Mouse (Mus musculus): Measurements from ENCODE around the gene Cntn2.
"Not testable (repeated sequence)": the region's sequence is repeated elsewhere in the genome, so short reads cannot be mapped to it uniquely, and the experiment has no call there.

Gene Cntn2

DNA sequence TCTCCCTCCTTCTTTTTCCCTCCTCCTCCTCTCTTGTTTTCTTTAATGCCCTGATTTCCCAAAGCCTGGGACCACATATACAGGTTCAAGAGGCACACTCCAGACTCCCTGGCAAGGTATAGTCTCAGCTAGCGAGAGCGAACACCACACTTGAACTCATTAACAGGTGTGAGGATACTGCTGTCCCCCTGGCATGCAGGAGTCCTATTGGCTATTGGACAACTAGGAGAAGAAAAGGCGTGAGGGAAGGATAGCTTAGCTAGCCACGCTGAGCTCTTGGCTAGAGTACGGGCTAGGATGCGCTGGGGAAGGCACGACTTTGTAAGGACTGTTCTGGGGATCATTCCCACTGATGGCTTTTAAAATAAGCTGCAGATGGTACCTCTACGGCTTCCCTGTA, 30.9 kb downstream of the Cntn2 start:
- in situ Hi-C loops (cut with MboI, MseI): no loop called here

DNA sequence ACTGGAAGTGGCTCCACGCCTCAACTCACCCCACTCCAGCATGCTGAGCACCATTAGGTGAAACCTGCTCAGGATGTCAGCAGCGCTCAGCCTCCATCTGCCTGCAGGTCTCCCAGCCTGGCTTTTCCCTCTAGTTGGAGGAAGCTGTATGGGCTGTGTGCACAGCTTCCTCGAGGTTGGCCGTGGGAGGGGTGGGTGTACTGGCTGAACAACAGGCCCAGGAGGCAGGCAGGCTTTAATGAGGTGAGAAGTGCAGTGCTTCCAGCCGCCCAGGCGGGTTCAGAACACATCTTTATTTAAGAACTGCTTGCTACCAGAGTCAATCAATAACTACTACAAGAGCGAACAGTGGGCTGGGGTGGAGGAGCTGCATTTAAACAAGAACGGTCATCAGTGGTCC, 31.5 kb downstream of the Cntn2 start:
- in situ Hi-C loops (cut with MboI, MseI): no loop called here

DNA sequence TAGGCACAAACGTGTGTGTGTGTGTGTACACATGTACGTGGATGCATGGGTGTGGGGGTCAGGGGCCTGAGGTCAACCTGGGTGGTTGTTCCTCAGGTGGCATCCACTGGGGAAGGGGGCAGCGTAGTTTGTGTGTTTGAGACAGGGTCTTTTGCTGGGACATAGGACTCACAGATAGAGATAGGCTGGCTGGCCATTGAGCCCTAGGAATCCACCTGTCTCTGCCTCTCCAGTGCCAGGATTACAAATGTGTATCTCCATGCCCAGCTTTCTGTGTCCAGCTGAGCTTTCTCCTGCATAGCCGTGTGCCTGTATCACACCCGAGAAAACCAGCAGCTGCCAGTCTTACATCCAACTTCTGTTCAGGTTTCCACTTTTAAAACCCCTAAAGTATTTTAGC, 33.3 kb downstream of the Cntn2 start:
- in situ Hi-C loops (cut with MboI, MseI): no loop called here

DNA sequence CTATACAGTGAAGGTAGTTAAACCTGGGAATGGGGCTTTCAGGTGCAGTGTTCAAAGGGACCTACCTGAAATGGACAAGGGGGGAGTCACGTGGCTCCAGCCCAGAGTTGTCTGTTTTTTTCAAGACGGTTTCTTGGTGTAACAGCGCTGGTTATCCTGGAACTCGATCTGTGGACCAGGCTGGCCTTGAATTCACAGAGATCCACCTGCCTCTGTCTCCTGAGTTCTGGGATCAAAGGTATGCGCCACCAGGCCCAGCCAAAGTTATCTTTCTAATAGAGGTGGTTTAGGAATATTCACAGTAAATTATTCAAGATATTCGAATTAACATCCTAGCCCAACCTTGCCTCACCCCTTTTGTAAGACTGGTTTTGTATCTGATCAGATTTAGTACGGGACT, 36.4 kb downstream of the Cntn2 start:
- in situ Hi-C loops (cut with MboI, MseI): no loop called here

DNA sequence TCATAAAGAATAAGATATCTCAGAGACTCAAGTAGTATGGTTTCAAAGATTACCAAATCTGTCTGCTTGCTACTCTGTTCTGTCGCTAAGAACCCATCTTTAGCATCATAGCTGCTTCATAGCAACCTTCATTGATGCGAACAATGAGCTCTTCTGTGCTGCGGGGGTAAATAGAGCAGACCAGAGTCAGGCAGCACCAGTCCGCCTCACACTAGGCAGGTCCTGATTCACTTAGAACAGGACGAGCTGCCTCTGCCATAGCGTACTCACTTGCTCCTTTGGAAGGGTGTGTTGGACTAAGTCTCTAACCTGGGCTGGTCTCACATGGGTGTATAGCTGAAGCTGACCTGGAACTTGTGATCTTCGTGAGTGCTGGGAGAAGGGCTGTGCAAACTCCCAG, 37.0 kb downstream of the Cntn2 start, which contains the start of gene Tmem81:
TSS of gene Tmem81 (plus strand) at position 173 of the 400 bp plus-strand sequence.
- in situ Hi-C loops (cut with MboI, MseI): no loop called here

DNA sequence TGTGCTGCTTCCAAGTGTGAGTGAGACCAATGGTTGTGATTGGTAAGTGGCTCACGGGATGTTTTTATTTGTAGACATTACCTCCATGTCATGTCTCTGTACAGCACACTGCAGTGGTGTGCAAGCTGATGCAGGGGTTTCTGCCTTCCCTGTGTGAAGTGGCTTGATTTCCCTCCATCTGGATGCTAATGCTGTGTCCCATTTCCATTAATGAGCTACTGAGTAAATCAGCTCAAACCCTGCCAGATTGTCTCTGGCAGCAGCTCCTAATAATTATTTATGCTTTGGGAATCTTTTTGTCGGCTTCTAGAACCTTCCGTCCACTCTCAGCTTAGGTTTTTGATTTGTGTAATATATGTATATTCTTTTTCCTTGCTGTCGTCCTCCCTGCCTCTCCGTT, 37.9 kb downstream of the Cntn2 start:
- in situ Hi-C loops (cut with MboI, MseI): no loop called here

DNA sequence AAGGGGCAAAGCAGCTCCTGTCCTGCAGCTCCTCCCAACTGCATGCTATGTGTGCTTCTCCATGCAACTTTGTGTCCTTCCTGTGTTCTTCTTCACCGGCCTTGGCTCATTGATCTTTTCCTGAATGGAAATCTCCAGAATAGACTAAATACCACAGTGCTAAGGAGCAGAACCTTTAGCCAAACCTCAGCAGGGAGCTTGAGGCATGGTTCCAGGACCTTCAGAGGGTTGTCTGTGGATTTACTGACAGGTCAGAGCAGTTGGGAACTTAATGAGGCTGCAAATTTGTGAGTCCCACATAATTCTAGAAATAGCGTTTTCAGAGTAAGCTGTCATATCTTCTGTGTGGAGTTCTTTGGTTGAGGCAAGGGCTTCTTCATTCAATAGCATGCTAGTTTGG, 42.5 kb downstream of the Cntn2 start:
- in situ Hi-C loops (cut with MboI, MseI): no loop called here

DNA sequence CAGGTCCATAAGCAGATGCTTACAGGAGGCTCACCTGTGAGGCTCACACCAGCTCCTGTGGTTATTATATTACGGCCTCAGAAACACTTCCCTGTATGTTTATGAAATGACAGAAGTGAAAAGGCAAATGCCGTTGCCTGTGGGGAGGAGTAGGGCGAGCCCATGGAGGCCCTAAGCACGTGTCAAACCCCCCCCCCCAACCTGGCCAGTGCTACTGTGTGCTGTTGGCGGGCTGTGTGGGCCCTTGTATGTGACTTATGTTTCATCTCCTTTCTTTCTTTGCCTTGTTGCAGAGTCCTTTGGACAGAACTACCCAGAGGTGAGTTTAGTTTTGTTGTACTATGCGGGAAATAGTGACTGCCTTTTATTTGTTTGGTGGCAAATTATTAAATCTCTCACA, 59.3 kb downstream of the Cntn2 start:
- in situ Hi-C loops (cut with MboI, MseI): loop anchor here (25.0 kb wide), 1 partner anchor 529 kb away; no protein-coding TSS in a partner anchor

DNA sequence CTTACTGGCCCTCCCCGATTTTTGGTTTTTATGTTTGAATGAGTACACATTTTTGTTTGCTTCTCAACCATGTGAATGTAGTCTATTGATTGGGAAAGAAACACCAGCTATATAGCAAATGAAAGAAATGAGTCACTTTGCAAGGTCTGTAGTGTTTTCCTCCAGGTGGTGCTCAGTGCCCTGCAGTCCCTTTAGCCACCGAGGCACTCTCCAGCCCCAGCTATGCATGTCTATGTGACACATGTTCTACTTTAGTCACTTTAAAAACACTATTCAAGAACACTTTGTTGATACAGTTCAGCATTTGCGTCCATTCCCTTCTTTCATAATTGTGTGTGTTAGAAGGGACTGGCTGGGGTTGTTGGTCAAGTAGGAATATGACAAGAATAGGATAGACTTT, 59.8 kb downstream of the Cntn2 start:
- in situ Hi-C loops (cut with MboI, MseI): loop anchor here (25.0 kb wide), 1 partner anchor 529 kb away; no protein-coding TSS in a partner anchor

DNA sequence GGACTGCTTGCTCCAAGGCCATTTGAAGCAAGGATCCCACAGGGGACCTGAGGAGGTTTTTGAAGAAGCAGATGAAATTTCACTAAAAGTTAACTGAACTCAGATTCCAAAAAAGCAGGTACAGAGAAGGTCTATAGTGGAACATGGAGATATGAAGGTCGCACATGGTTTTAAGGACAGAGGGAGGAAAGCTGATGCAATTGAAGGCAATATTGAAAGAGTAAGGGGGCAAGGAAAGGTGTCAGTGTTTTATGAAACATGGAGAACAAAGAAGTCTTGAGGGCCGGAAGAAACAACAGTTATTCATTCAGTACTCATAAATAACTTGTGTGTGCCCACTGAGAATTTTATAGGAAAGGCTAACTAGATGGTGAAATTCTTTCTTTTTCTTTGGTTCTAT, 61.4 kb downstream of the Cntn2 start:
- in situ Hi-C loops (cut with MboI, MseI): loop anchor here (25.0 kb wide), 1 partner anchor 531 kb away; no protein-coding TSS in a partner anchor

DNA sequence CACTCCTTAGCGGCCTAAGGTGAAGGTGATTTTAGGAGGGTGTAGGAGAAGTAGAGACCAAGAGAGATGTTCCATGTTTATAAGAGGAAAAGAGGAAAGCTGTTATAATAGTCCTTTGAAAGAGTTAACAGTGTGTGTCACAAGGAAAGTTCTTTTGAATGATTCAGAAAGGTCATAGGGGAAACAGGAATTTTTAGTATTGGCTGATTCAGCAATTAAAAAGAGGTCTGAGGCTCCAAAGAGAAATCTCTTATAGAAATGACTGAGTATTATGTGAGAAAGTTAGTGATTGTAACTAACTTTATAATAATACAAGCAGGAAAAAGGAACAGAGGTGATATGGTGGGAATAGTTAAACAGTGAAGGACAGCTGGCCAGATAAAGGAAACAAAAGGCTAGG, 63.6 kb downstream of the Cntn2 start:
- in situ Hi-C loops (cut with MboI, MseI): loop anchor here (25.0 kb wide), 1 partner anchor 533 kb away; no protein-coding TSS in a partner anchor

DNA sequence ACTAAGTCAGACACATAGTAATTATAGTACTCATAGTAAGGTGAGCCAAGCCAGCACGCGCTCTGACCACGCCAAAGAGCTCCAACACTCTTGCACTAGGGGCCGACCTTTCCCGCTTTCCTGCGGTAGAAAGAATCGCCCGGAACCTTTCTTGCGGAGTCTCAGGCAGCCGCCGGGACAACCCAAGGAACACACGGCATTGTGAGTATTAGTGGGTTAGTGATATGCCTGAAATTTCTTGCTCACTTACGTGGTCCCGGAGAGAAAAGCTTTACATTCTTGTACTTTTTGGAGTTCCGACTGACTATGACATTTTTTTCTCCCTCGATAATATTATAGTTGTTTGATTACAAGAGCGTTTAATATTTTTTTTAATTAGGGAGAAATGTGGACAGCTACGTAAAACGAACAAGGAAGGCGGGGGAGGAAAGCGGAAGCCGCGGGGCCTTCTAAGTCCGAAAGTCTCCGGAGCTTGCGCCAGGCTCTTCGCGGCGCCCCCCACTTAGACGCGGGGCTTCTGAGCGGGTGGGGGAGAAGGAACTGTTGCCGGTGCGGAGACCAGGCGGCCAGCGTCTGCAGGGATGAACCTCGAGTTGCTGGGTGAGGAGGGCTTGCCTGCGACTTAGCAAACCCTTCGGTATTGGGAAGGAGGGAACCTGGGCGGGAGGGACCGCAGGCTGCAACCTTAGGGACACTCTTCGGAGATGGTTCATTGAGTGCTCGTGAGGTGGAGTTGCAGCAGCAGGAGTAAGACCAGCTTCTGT, 65.9 kb downstream of the Cntn2 start, which contains the start of gene Rbbp5:
TSS of gene Rbbp5 (plus strand) at position 438 of the 764 bp plus-strand sequence.
- in situ Hi-C loops (cut with MboI, MseI): loop anchor here (25.0 kb wide), 1 partner anchor 535 kb away; no protein-coding TSS in a partner anchor

DNA sequence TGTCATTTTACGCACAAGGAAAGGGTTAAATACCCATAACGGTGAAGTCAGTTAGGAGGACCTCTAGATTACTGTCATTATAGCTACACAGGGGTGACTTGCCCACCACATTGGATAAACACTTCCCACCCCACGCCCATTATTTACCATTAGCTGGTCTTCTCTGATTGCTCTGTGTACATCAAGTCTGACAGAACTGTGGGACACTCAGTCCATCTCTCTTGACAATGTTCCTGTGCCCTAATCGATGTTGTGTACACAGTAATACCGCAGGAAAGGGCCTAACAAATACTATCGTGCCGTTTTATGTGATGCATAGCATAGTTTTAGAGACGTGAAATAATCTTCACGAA, 66.5 kb downstream of the Cntn2 start:
- in situ Hi-C loops (cut with MboI, MseI): loop anchor here (25.0 kb wide), 1 partner anchor 536 kb away; no protein-coding TSS in a partner anchor

DNA sequence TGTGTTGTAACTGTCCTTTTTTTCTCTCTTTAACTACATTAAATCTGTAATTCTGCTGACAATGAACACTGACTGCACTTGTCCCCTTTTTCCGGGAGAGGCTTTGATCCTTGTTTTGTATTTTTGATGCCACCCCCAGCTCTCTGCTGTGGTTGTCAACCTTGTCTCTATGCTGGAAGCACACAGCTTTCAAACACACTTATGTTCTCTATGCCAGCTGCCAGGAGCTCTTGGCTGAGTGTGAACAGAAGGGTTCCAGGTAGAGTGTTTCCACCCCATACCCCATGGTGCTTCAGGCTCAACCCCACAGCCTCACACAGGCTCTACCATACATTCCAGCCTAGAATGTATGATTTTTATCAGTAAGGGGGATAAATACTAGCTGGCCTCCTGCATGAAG, 68.6 kb downstream of the Cntn2 start:
- in situ Hi-C loops (cut with MboI, MseI): no loop called here

DNA sequence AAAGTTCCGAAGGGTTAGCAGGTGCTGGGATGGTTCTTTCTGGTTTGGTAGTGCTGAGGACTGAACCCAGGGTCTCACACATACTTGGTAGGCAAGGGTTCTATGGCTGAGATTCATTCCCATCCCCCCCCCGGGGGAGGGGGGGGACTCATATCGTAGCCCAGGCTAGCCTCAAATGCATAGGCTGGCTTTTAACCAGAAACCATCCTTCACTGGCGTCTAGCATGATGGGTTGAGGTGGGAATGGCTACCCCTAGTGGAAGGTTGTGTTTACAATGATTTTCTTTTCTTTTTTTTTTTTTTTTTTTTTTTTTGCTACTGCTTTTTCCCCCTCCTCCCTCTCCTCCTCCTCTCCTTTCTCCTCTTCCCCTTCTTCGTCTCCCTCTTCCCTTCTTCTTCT, 70.5 kb downstream of the Cntn2 start:
- in situ Hi-C loops (cut with MboI, MseI): no loop called here

DNA sequence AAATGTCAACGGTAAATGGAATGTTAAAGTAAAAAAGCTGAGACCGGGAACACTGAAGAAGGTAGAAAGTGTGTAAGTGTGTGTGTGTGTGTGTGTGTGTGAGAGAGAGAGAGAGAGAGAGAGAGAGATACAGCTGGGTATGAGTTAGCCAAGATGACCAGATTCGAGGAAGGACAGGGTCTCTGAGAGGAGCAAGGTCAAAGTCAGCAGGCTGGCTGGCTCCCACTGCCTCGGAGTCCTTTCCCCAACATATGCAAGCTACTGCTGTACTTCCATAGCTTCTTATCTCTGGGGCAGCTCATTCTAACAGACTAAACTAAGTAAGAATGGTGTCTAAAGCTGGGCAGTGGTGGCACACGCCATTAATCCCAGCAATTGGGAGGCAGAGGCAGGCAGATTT, 71.6 kb downstream of the Cntn2 start:
- in situ Hi-C loops (cut with MboI, MseI): no loop called here

DNA sequence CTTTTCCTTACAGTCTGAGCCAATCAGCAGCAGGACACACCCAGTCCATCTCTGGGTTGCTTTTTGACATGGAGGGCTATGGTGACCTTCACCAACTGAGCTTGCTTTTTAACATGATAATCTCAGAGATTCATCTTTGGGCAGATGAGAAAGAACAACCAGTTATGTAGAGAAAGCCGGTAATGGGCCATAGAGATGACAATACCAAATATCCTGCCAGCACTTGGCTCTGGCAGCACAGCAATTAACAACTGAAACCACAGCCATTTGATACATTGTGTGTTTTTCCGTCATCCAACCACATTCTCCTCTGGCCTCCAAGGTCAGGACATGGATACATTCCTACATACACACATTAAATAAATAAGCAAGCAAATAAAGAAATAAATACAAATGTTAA, 72.0 kb downstream of the Cntn2 start:
- in situ Hi-C loops (cut with MboI, MseI): no loop called here

DNA sequence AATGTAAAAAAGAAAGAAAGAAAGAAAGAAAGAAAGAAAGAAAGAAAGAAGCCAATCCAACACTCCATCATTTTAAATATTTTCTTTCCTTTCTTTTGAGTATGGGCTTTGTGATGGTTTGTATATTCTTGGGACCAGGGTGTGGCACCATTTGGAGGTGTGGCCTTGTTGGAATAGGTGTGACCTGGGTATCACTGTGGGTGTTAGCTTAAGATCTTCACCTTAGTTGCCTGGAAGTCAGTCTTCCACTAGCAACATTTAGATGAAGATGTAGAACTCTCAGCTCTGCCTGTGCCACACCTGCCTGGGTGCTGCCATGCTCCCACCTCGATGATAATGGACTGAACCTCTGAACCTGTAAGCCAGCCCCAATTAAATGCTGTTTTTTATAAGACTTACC, 73.0 kb downstream of the Cntn2 start:
- in situ Hi-C loops (cut with MboI, MseI): not testable (repeated sequence)

DNA sequence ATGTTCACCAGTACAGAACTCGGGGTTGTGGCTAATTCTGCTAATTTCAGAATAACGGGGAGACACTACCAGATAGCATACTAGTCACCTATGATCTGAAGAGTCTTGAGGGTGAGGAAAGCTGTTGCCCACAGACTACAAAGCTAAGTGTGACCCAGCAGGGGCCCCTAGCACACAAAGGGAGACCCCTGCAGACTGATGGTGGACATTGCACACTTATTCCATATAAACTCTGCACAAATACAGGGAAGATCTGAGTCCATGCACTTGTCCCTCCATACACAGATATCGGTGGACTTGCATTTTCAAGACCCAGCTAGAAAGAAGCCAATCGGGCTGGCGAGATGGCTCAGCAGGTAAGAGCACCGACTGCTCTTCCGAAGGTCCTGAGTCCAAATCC, 73.5 kb downstream of the Cntn2 start:
- in situ Hi-C loops (cut with MboI, MseI): no loop called here

DNA sequence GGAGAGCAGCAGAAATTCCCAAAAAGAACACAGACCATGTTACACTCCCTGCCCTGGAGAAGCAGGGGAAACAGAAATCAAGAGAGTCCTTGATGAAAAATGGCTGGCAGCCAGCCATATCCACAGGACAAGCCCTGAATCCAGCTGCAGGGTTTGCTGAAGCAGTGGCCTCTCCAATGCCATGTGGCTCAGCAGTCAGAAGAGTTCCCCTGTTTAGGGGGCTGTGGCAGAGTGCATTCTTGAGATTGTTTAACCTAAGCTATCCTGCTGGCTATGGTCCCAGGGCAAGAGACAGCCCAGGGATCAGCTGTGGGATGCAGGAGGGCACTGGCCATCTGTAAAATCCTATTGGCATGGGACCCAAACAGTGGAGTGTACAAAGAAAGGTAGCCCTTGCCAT, 74.1 kb downstream of the Cntn2 start:
- in situ Hi-C loops (cut with MboI, MseI): no loop called here

DNA sequence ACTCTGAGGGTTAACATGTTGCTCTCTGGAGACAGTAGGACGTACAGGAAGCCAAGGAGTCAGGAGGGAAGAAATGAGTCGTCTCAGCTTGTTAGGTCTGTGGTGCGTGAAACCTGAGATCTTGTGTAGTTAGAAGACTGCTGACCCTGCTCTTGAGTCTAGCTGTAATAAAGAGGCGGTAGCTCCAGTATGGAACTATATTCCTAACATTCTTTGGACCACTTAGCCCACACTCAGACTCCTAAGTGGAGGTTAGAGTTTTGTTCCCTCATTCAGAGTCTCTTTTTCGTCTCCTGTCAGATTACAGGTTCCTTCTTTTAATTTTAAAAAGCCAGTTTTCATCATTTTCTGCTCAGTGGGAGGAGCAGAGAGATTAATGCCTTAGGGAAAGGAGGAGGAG, 78.4 kb downstream of the Cntn2 start:
- in situ Hi-C loops (cut with MboI, MseI): no loop called here
